Mouse (Mus musculus) monocyte, adult 59 days (primary cell): ENCODE results near the gene Lclat1. TPM values are rescaled to one million over a fixed set of nuclear protein-coding genes. Genes with fewer than 3 reads are reported as not detected.

Experiments used
- total RNA-seq, 2 experiments: library from RNA; stranded (reverse); gene quantifications; one replicate each; pipeline ENCODE4 v1.2.4; 2023

The Lclat1 gene
- 10 to 100 TPM; 11.2 to 12.6 TPM for total RNA-seq

DNA sequence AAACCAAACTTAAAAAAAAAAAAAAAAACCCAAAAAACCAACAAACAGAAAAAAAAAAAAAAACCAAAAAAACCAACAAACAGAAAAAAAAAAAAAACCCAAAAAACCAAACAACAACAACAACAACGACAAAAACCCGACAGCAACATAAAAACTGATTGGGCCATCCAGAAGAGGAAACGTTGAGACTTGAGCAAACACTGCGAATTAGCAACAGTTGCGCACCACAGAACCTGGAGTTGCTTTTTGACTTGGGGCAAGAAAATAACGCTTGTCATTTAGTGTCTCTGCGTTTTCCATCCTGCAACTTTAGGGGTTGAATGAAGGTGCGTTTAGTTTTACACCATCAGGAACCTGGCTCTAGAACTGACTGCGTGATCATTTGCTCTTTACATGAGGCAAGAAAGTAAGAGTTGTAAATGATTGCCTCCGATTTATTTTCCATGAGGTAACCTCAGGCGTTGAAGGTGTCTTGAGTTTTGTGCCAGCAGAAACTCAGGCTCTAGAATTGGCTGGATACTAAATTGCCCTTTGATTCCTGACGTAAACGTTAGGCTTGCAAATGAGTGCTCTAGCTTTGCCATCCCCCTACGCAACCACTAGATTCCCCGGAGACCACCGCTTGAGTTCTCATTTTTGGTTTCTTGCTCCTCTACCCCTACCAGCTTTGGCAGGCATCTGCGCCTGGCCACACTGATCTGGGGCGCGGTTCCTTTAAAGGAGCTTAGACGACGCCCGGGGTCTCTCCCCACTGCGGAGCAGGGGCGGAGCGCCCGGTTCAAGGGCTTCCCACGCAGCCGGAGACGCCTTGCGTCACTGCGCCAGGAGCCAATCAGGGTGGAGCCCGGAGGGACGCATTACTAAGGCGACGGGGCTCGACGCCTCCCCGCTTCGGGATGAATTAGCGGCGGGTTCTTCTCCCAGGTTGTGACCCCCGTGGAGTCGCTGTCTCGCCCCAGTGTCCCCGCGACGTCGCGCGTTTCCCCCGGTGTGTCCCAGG, at the start of gene Lclat1:
Lclat1 (plus strand) TSS at position 828 of the 1,000 bp plus-strand sequence.

Other genes with a start within 250 kb of the Lclat1 start
- gene Lbh, start 189.7 kb upstream of the Lclat1 start, total RNA-seq: 100 to 1,000 TPM; 148 to 161 TPM